Mouse (Mus musculus): Measurements from ENCODE around the gene Aim2. TPM values are rescaled to one million over a fixed set of nuclear protein-coding genes. Genes with fewer than 3 reads are reported as not detected.

Aim2 gene
- polyA plus RNA-seq, 1 experiment from 2014 or later = 5.1 TPM

DNA sequence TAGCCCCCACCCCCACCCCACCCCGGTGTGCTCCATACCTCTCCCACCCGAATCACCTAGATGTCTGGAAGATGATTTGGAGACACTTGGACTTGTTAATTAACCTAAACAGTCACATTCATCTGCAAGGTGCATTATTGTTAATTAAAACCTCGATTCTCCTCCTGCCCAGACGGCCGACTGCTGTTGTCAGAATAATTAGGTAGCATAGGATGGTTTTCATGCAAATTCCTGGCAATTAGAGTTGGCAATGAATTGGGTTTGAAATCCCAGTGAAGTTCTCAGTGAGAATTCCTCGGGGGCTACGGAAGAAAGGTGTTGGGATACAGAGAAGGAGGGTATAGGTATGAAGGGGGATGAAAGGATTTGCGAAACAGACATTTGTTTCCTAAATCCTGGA, 22.2 kb upstream of the Aim2 start:
- Histone ChIP-seq H3K9me3 (replicated peaks) (no peaks in the 10 kb centered on the region), H3K4me2 (peak overlapping the region; percentile 78), H3K27me3 (no peaks in the 10 kb centered on the region), H3K4me1 (replicated peaks) (peaks cover 81% of the 10 kb centered on the region), H3K9ac (peak overlapping the region; percentile 89), H3K4me3 (replicated peaks) (peak overlapping the region; percentile 78), H3K27ac (peak overlapping the region; percentile 98), H3K36me3 (no peaks in the 10 kb centered on the region)
- 75% methylated on average over 8 of the region's 8 CpGs for WGBS (ENCODE audit: insufficient replicate concordance)
- DNase-seq = no peak
- ATAC-seq (ENCODE audit: low read depth) = no peak

DNA sequence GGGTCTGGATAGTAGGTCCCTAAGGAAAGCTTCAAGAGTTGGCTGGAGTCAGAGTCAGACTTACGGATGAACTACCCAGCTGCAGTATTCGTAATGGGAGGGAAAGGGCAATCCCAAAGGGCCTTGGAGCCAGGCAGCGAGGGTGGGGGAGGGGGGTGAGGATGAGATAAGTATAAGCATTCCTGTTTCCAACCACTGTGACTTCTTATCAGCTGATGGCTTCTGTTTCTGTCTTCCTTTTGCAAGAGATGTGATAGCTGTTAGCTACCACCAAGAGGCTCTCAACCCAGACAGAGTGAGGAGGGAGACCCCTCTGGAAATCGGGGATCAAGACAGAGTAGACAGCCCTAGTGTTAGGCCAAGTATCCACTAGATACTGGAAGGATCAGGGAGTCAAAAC, 21.5 kb upstream of the Aim2 start:
- ATAC-seq (ENCODE audit: low read depth) (peak; percentile 39), DNase-seq (peak; percentile 68)
- H3K4me1 ChIP-seq (replicated peaks) = peaks cover 88% of the 10 kb centered on the region
- peak overlapping the region; percentile 78 for H3K4me3 ChIP-seq (replicated peaks)
- peak overlapping the region; percentile 98 for H3K27ac ChIP-seq
- H3K9ac ChIP-seq = peak overlapping the region; percentile 89
- no peaks in the 10 kb centered on the region for H3K27me3 ChIP-seq
- 6% methylated on average over 4 of the region's 4 CpGs for WGBS (ENCODE audit: insufficient replicate concordance)
- H3K4me2 ChIP-seq = peak overlapping the region; percentile 78
- H3K36me3 ChIP-seq = no peaks in the 10 kb centered on the region
- H3K9me3 ChIP-seq (replicated peaks) = no peaks in the 10 kb centered on the region

DNA sequence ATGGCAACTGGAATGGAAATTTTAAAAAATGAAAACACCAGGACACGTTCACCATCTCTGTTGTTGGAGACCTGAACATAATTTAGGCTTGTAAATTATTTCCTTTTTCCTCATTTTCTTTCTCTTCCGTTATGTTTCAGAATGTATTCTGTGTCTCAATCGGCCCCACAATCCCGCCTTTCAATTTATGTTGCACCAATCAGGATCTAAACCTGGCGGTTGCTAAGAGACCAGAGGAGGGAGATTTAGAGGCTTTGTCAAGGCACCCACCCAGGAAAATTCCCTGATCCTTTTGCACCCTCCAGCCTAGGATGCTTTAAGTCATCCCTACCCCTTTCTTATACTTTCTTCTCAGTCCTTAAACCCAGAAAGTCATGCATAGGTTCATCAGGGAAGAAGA, 20.9 kb upstream of the Aim2 start:
- Histone ChIP-seq H3K4me2 (peak overlapping the region; percentile 78), H3K9ac (peak overlapping the region; percentile 89), H3K4me3 (replicated peaks) (peak overlapping the region; percentile 78), H3K36me3 (no peaks in the 10 kb centered on the region), H3K9me3 (replicated peaks) (no peaks in the 10 kb centered on the region), H3K27me3 (no peaks in the 10 kb centered on the region), H3K4me1 (replicated peaks) (peaks cover 90% of the 10 kb centered on the region), H3K27ac (peak overlapping the region; percentile 98)
- DNase-seq (no peak), ATAC-seq (ENCODE audit: low read depth) (no peak)
- WGBS (ENCODE audit: insufficient replicate concordance) = 55% methylated on average over 5 of the region's 5 CpGs

DNA sequence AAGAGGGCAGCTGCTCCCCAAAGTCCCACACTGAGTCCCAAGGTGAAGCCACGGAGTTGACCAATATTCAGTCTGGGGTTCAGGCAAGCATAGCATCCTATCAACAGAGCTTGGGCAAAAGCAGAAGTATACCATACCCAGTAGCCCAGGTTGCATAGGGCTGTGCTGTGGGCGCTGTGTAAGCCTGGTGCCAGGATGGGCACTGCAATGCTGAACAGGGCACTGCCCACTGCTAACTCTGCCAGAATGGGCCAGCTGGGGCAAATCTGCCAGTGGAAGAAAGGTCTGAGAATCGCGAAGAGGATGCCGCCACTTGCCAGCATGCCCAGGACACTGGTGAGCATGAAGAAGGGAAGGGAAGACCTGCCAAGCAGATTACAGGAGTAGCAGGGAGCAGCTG, 18.3 kb upstream of the Aim2 start:
- Histone ChIP-seq H3K27ac (peak overlapping the region; percentile 98), H3K9me3 (replicated peaks) (no peaks in the 10 kb centered on the region), H3K27me3 (no peaks in the 10 kb centered on the region), H3K4me3 (replicated peaks) (peak overlapping the region; percentile 78), H3K9ac (peak overlapping the region; percentile 89), H3K4me1 (replicated peaks) (peaks cover 88% of the 10 kb centered on the region), H3K36me3 (no peaks in the 10 kb centered on the region), H3K4me2 (peak overlapping the region; percentile 78)
- DNase-seq = no peak
- ATAC-seq (ENCODE audit: low read depth) = no peak
- WGBS (ENCODE audit: insufficient replicate concordance) = 73% methylated on average over 5 of the region's 5 CpGs

DNA sequence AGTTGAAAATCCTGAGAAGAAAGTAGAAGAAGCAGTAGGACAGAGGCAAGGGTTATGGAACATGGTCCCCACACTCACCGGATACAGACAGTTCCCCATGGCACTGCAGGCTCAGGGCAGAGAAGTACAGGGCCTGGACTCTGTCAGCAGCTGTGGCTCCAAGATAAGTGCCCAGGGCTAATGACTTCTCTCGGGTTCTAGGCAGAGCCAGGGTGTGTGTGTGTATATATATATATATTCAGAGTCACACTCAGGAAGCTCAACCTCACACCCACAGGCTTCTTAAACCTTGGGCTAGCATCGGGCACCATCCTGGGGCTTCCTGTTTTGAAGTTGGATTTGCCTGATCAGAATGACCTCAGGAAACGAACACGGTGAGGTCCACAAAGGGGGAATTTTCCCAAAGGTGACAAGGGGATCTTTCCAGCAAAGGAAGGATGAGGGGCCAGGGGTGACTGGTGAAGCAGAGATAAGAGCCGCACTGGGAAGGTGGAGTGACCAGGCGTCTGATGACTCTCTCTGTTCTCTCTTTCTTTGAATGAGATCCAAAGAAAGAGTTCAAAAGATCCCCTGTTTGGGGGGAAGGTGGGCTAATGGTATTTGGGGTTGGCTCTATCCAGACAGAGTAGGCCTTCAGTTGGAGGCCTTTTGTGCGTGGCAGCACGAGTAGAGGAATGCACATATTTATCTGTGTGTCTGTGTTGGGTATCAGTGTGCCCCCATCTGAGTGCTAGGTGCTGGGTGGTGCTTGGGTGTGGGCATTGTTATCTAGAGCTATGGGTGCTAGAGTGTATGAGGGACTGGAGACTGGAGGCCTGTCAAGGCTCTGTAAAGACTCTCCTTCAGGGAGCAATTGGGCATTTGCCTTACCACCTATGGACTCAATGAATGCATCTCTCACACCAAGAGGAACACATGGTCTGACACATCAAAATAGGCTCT, 17.1 kb upstream of the Aim2 start, which contains the start of gene Ackr1:
Ackr1 (minus strand) TSS at position 439 of the 942 bp plus-strand sequence.
- peak; percentile 90 for ATAC-seq (ENCODE audit: low read depth)
- Histone ChIP-seq H3K27ac (peak within 1 kb of the TSS; percentile 98), H3K4me3 (replicated peaks) (peak within 1 kb of the TSS; percentile 78), H3K4me1 (replicated peaks) (peaks cover 83% of the 10 kb centered on the region), H3K36me3 (no peaks in the 10 kb centered on the region), H3K9ac (peak within 1 kb of the TSS; percentile 89), H3K4me2 (peak within 1 kb of the TSS; percentile 78), H3K27me3 (no peaks in the 10 kb centered on the region), H3K9me3 (replicated peaks) (no peaks in the 10 kb centered on the region)
- WGBS (ENCODE audit: insufficient replicate concordance) = 8% methylated on average over 9 of the region's 9 CpGs
- peak; percentile 78 for DNase-seq

DNA sequence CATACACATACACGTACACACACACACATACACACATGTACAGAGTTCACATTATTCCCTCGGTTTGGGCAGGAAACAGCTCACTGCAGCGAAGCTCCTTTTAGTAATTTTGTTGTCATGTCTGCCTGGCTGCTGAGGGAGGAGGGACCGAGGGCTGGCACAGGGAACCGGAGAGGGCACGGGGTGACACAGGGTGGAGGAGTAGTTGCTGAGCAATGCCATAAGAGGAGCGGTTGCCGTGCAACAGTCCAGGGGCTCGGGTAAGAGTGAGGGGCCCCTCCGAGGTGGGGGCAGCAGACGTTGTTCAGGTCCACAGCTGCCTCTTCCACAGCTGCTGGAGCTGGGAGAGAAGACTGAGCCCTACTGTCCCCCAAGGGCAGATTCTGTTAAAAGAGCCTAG, 14.8 kb upstream of the Aim2 start:
- no peaks in the 10 kb centered on the region for H3K9me3 ChIP-seq (replicated peaks)
- peak overlapping the region; percentile 98 for H3K27ac ChIP-seq
- 70% methylated on average over 11 of the region's 11 CpGs for WGBS (ENCODE audit: insufficient replicate concordance)
- H3K4me1 ChIP-seq (replicated peaks) = peaks cover 80% of the 10 kb centered on the region
- no peaks in the 10 kb centered on the region for H3K27me3 ChIP-seq
- DNase-seq (no peak), ATAC-seq (ENCODE audit: low read depth) (no peak)
- peak overlapping the region; percentile 78 for H3K4me2 ChIP-seq
- H3K9ac ChIP-seq = peak overlapping the region; percentile 89
- H3K4me3 ChIP-seq (replicated peaks) = peak overlapping the region; percentile 78
- H3K36me3 ChIP-seq = no peaks in the 10 kb centered on the region

DNA sequence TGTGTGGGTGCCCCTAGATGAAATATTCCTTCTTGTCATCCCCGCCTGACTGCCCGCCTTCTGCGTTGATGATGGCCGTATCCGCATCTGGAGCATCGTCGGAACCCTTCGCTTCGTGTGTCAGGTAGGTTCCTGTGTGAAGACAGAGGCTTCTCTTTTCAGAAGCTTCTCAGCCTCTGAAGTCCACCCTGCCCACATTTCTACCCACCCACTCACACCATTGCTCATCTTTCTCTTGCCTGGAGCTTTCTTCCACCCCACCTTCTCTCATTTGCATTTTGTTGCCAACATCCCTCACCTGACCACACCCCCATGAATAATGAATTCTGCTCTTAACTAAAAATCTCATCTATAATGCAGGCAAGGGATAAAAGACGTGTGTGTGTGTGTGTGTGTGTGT, 13.7 kb upstream of the Aim2 start:
- H3K9ac ChIP-seq = no peak overlapping the region
- DNase-seq (no peak), ATAC-seq (ENCODE audit: low read depth) (no peak)
- WGBS (ENCODE audit: insufficient replicate concordance) = 91% methylated on average over 10 of the region's 10 CpGs
- no peaks in the 10 kb centered on the region for H3K36me3 ChIP-seq
- H3K4me1 ChIP-seq (replicated peaks) = peaks cover 81% of the 10 kb centered on the region
- no peaks in the 10 kb centered on the region for H3K27me3 ChIP-seq
- no peak overlapping the region for H3K4me3 ChIP-seq (replicated peaks)
- H3K4me2 ChIP-seq = no peak overlapping the region
- H3K9me3 ChIP-seq (replicated peaks) = no peaks in the 10 kb centered on the region
- H3K27ac ChIP-seq = no peak overlapping the region

DNA sequence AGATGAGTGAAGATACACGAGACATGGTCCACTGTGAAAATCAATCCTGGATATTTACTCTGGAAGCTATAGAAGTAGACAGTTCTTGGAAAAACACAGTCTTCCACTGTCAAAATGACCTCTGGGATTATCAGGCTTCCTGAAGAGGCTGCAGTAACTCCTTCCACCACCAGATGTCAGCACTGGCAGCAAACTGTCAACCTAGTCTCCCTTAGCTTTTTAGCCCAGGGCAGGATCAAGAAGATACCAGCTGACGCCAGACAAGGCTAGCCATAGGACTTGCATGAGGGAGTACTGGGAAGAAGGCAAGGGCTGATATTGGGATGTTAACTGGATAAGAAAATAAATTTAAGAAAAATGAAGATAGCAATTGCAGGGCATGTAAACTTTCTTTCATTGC, 11.1 kb upstream of the Aim2 start:
- DNase-seq (peak; percentile 48), ATAC-seq (ENCODE audit: low read depth) (peak; percentile 64)
- Histone ChIP-seq H3K4me3 (replicated peaks) (no peak overlapping the region), H3K4me1 (replicated peaks) (peaks cover 59% of the 10 kb centered on the region), H3K4me2 (no peak overlapping the region), H3K9ac (no peak overlapping the region), H3K27ac (0 out of 2 replicates have a peak overlapping the region, but pooled peaks have one; percentile 26), H3K27me3 (peaks cover 8% of the 10 kb centered on the region; the same call in 1 of the 2 replicates), H3K36me3 (no peaks in the 10 kb centered on the region), H3K9me3 (replicated peaks) (no peaks in the 10 kb centered on the region)
- WGBS (ENCODE audit: insufficient replicate concordance) = 4% methylated on average over 2 of the region's 2 CpGs

DNA sequence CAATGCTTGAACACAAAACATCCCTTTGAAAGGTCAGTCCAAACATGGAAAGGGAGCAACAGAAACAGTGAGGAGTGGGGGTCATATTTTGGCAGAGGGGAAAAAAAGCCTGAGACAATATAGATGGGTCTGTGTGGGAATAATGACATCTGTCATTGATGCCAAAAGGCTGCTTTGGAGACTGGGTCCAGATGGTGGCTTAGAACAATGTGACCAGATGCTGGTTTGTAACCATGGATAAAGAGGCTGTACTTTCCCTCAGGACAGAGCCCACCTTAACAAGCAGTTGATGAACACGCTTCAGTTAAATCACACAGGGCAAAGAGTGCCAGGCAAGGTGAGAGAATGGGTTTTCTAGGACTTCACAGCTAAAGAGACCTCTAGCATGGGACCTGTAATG, 8.3 kb upstream of the Aim2 start:
- ATAC-seq (ENCODE audit: low read depth) = no peak
- H3K4me2 ChIP-seq = no peak overlapping the region
- no peaks in the 10 kb centered on the region for H3K9me3 ChIP-seq (replicated peaks)
- H3K27me3 ChIP-seq = peaks cover 17% of the 10 kb centered on the region; the same call in 1 of the 2 replicates
- H3K27ac ChIP-seq = no peak overlapping the region
- 87% methylated on average over 1 of the region's 1 CpGs for WGBS (ENCODE audit: insufficient replicate concordance)
- no peak overlapping the region for H3K4me3 ChIP-seq (replicated peaks)
- H3K4me1 ChIP-seq (replicated peaks) = peaks cover 58% of the 10 kb centered on the region
- no peaks in the 10 kb centered on the region for H3K36me3 ChIP-seq
- H3K9ac ChIP-seq = no peak overlapping the region
- no peak for DNase-seq

DNA sequence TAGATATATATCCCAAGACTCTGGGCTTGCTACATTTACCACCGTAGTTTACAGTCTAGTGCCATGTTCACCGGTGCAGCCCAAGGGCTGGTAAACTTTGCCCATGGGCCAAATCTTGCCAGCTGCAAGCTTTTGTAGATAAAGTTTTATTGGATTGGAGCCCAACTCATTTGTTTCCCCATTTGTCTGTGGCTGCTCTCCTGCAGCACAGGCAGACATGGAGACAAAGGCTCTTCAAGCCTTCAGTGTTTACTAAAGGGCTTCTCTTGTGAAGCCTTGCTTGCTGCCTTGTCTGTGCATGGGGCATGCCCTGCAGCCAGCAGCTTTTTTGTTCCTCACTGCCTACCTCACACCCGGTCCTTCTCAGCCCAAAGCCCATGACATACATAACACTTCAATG, 6.7 kb upstream of the Aim2 start:
- peaks cover 53% of the 10 kb centered on the region for H3K4me1 ChIP-seq (replicated peaks)
- no peak overlapping the region for H3K4me2 ChIP-seq
- no peak overlapping the region for H3K27ac ChIP-seq
- no peaks in the 10 kb centered on the region for H3K9me3 ChIP-seq (replicated peaks)
- no peak overlapping the region for H3K4me3 ChIP-seq (replicated peaks)
- no peak for ATAC-seq (ENCODE audit: low read depth)
- no peak overlapping the region for H3K9ac ChIP-seq
- 78% methylated on average over 3 of the region's 3 CpGs for WGBS (ENCODE audit: insufficient replicate concordance)
- peaks cover 17% of the 10 kb centered on the region; the same call in 1 of the 2 replicates for H3K27me3 ChIP-seq
- no peak for DNase-seq
- H3K36me3 ChIP-seq = no peaks in the 10 kb centered on the region

DNA sequence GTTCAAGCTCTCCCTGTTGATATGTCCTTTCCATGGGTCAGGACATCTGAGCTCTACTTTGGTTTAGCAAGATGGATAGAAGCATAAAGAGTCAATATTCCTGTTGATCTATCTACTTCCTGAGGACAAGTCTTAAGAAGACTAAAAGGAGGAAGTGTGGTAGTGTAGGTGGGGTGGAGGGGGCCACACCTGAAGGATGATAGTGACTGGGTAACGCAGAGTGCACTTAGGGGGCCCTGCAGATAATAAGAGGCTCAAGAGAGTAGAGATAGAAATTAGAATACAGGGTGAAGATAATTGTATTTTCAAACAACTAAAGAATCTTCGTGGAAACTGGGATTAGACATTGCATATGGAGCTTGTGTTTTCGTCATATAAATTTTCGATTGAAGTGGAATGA, 5.6 kb upstream of the Aim2 start:
- no peaks in the 10 kb centered on the region for H3K9me3 ChIP-seq (replicated peaks)

More for the DNA sequence above, 5.6 kb upstream of the Aim2 start:
- Histone ChIP-seq H3K27me3 (peaks cover 17% of the 10 kb centered on the region; the same call in 1 of the 2 replicates), H3K4me3 (replicated peaks) (no peak overlapping the region), H3K27ac (no peak overlapping the region), H3K9ac (no peak overlapping the region), H3K4me2 (no peak overlapping the region), H3K36me3 (no peaks in the 10 kb centered on the region), H3K4me1 (replicated peaks) (peaks cover 52% of the 10 kb centered on the region)
- no peak for DNase-seq
- no peak for ATAC-seq (ENCODE audit: low read depth)
- 60% methylated on average over 4 of the region's 4 CpGs for WGBS (ENCODE audit: insufficient replicate concordance)
